Mouse (Mus musculus): Measurements from ENCODE around the gene Ccl21b. TPM values are rescaled to one million over a fixed set of nuclear protein-coding genes. Genes with fewer than 3 reads are reported as not detected.

Gene Ccl21b
- not detected for total RNA-seq (2023)

DNA sequence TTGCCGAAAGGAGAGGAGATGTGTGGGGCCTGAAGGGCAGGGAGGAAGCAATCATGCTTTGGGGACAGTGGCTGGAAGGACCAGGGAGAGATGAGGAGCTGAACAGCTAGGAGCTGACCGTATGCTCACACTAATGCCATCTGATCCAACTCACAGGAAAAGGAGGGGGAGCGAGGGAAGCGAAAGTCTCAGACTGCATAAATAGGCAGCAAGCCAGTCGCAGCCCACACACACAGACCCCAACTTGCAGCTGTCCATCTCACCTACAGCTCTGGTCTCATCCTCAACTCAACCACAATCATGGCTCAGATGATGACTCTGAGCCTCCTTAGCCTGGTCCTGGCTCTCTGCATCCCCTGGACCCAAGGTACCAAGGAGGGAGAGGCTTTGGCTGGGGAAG, at the start of gene Ccl21b:
TSS of gene Ccl21b (plus strand) at position 301 of the 400 bp plus-strand sequence.

GRCm38 (mm10) chr4:42240339-42240738, 15.2 kb upstream of the Ccl21b start, which contains the start of gene Gm10600:
Gene Gm10600 (plus strand): TSS chr4:42240639.

GRCm38 (mm10) chr4:42293967-42294366, 38.4 kb downstream of the Ccl21b start, which contains the start of gene Gm21953:
Gene Gm21953 (plus strand): TSS chr4:42294267.

Other genes starting within 250 kb of the Ccl21b start
- not detected for gene Gm21093, start 221.0 kb upstream of the Ccl21b start, total RNA-seq (2023)
- not detected for gene Gm3893, start 164.6 kb upstream of the Ccl21b start, total RNA-seq (2023)
- gene Gm13304, start 140.9 kb upstream of the Ccl21b start, total RNA-seq (2023) = not detected
- gene Gm13306, start 102.3 kb upstream of the Ccl21b start, total RNA-seq (2023) = not detected
- not detected for gene Gm13305, start 87.2 kb upstream of the Ccl21b start, total RNA-seq (2023)
- gene Gm10600, start 15.1 kb upstream of the Ccl21b start, total RNA-seq (2023) = not detected
- gene Gm21953, start 38.5 kb downstream of the Ccl21b start, total RNA-seq (2023) = not detected
- gene Fam205a3, start 62.6 kb downstream of the Ccl21b start, total RNA-seq (2023) = not detected
- gene Gm21586, start 183.6 kb downstream of the Ccl21b start, total RNA-seq (2023) = not detected
- not detected for gene Gm2163, start 211.0 kb downstream of the Ccl21b start, total RNA-seq (2023)